Mouse (Mus musculus) WW6 (cell line): Measurements from ENCODE around the gene Ifnar2.
"Not testable (repeated sequence)": the region's sequence is repeated elsewhere in the genome, so short reads cannot be mapped to it uniquely, and the experiment has no call there.

Experiments used
- DNase-seq: peaks from one replicate; pipeline ENCODE4 v3.0.0-alpha.2; 2013; ENCODE audit warnings: low read depth, low spot score

Ifnar2 gene

GRCm38 (mm10) chr16:91427461-91427860 lies 54.9 kb downstream of the Ifnar2 start:
- no peak for DNase-seq

- no peak for DNase-seq
These were observed 55.8 kb downstream of the Ifnar2 start for GRCm38 (mm10) chr16:91428259-91428865.

GRCm38 (mm10) chr16:91432720-91433328 lies 60.2 kb downstream of the Ifnar2 start:
- no peak for DNase-seq

DNA sequence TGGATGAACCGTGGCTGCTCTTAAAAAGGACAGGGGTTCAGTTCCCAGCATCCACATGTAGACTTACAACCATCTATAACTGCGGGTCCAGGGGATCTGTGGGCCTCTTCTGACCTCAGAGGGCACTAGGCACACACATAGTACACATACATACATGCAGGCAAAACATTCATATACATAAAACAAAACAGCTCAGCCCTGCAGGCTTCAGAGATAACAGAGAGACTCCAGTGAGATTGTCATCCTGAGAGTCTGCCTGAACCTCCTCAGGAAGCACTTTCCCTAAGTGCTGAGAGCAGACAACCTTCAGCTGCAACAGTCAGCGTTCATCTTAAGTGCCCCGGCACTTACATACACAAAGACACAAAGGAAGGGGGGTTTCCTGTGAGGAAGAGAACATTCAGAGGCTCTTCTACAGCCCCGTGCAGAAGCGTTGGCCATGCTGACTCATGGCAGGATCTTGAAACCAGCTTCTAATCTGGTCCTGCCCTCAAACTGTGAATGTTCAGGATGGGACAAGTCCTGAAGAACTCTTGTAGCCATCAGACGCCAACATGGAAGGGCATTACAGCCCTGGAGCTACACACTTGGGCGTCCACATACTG lies 60.8 kb downstream of the Ifnar2 start:
- no peak for DNase-seq

DNA sequence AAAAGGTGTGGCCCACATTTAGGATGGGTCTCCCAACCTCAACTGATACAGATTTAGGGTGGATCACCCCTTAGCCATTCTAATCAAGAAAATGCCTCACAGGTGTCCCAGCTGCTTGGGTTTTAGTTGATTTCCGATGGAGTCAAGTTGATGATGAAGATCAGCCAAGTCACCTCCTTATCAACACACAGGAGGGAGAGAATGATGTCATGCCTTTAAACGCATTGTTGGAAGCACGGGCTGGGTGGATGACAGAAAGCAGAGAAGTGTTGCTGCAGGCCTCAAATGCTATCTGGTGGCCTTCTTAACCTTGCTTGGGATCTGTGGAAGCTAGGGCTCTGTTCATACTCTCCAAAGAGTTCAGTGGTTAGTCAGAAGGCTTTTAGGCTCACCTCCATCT lies 61.5 kb downstream of the Ifnar2 start:
- no peak for DNase-seq

- no peak for DNase-seq
These were observed 65.5 kb downstream of the Ifnar2 start for GRCm38 (mm10) chr16:91438081-91438480.

GRCm38 (mm10) chr16:91438599-91438998 lies 66.0 kb downstream of the Ifnar2 start:
- not testable (repeated sequence) for DNase-seq

GRCm38 (mm10) chr16:91441366-91441765 lies 68.8 kb downstream of the Ifnar2 start:
- DNase-seq, result no peak

- DNase-seq, result no peak
These were observed 69.2 kb downstream of the Ifnar2 start for GRCm38 (mm10) chr16:91441811-91442240.

DNA sequence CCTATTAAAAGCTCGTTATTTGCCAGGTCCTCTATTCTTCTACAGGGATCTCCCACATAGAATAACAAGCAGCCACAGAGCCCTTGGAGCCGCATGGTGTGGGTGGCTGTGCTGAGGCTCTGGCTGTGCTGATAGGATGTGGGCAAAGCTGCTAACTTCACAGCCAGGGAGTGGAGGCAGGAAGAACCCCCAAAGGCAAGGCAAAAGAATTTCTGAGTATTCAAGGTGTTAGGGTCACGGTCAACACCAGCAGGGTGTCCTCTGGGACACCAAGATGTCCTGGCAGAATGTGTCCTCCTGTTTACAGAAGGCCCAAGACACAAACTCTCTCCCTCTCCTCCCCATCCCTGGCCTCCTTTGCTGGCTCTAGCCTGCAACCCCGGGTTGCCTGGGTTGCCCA lies 69.9 kb downstream of the Ifnar2 start:
- no peak for DNase-seq

DNA sequence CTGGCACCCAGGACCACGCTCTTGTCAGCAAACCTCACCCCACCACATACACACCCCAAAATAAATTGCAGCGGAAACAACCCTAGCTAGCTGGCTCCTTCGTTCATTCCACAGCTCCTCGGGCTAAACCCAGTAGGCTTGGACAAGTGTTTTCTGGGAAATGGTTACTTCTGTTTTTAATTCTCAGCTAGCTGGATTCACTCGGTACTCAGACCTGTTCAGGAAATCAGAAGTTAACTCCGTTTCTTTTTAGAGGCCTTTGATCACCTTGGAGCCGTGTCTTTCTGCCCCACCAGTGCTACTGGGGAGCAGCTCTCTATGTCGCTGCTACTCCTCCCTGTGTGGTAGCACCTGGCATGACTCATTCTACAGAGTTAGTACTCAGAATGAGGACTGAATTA lies 70.6 kb downstream of the Ifnar2 start:
- no peak for DNase-seq

- no peak for DNase-seq
These were observed 72.3 kb downstream of the Ifnar2 start for GRCm38 (mm10) chr16:91444847-91445246.

GRCm38 (mm10) chr16:91445566-91445965 lies 73.0 kb downstream of the Ifnar2 start:
- no peak for DNase-seq

DNA sequence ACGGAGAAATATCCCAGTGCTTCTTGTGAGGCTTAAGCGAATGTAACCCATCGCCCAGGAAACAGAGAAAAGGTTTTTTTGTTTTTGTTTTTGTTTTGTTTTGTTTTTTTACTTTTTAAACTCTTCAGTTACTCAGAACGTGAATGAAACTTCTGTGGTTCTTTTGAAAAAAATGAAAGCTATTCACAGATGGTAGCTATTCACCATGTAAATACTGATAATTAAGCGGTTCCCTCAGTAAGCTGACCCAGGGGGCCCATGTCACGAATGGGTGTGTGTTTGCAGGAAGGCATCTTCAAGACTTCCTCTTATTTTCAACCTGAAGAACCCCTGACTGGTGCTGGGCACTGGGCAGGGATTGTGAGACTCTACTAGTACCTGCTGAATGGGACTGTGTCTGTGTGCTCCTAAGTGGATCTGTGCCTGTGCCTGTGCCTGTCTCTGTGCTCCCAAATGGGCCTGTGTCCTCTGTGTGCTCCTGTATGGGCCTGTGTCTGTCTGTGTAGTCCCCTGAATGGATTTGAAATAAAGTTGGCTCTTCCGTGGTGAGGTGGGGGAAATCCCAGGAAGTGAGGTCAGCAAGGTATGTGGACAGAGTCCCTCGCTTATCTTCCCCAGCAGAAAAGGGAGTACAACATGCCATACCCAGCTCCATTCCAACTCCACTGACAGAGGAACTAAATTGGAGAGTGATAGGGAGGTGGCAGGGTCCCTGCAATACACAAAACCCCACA lies 74.4 kb downstream of the Ifnar2 start:
- no peak for DNase-seq

DNA sequence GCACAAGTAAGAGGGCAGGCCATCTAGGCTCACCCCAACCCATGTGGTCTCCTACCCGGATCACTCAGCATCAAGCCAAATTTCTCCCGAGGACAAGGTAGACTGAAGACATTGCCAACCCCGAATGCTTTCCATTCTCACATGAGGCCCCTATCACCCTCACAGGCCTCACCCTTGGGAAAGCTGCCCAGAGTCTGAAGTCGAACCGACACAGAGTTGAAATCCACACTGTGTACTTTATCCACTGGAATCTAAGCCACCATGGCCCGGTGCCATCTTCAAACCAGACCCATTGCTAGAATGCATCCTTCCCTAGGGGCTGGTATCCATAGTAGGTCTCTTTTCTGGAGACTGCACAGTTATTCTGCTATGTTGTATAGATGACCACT lies 74.9 kb downstream of the Ifnar2 start:
- no peak for DNase-seq

GRCm38 (mm10) chr16:91448088-91448487 lies 75.5 kb downstream of the Ifnar2 start:
- DNase-seq, result no peak

- DNase-seq, result no peak
These were observed 76.3 kb downstream of the Ifnar2 start for GRCm38 (mm10) chr16:91448895-91449294.

DNA sequence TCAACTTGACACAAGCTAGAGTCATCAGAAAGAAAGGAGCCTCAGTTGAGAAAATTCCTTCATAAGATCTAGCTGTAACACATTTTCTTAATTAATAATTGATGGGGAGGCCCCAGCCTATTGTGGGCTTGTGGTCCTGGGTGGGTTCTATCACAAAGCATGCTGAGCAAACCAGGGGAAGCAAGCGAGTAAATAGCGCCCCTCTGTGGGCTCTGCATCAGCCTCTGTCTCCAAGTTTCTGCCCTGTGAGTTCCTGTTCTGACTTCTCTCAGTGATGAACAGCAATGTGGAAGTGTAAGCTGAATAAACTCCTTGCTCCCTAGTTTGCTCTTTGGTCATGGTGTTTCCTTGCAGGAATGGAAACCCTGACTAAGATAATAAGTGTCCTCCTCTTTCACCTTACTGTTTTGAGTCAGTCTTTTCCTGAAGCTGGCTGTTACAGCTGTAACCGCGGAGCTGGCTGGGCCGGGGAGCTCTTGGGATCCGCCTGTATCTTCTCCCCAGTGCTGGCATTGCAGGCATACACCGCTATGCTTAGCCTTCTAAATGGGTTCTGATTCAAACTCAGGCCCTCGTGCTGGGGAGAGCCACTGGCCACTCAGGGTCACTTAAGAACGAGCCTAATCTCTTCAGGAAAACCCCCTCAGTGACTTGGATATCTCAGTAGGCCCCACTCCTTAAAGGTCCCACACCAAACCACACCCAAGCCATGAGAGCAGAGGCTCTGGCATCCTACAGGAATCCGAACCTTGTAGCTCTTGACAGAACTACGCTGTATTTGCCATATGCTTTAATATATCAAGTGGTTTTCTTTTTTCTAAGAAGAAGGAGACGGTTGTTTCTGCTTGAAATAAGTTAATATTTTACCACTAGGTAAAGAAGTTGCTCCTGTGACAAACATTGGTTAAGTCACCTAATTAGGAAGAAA lies 77.8 kb downstream of the Ifnar2 start:
- DNase-seq, result no peak

- DNase-seq, result no peak
These were observed 79.4 kb downstream of the Ifnar2 start for GRCm38 (mm10) chr16:91451949-91452348.

DNA sequence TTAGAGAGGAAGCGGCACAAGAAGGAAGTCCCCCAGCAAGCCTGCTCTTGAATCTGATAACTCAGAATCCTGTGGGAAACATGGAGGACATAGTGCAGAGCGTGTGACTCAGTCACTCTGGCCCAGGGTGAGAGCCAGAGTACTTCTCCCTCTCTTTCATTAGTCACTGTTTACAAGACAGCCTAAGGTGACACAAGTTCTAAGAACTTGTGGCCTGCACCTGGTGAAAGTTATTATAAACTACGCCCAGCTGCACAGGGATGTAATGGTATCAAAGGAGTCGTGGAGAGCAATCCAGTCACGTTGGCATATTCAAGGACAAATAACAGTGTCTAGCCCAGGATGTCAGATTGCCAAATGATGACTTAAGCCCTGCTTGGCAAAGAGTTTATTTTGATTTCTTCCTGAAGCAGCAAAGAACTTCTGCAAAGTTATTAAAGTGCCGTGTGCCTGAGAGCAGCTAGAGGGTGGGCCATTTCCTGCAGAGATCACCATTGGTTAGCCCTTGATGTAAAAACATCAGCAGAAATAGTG lies 79.8 kb downstream of the Ifnar2 start:
- no peak for DNase-seq
